10 mouse cellular contexts compared by ENCODE assay signal in the genomic region with DNA sequence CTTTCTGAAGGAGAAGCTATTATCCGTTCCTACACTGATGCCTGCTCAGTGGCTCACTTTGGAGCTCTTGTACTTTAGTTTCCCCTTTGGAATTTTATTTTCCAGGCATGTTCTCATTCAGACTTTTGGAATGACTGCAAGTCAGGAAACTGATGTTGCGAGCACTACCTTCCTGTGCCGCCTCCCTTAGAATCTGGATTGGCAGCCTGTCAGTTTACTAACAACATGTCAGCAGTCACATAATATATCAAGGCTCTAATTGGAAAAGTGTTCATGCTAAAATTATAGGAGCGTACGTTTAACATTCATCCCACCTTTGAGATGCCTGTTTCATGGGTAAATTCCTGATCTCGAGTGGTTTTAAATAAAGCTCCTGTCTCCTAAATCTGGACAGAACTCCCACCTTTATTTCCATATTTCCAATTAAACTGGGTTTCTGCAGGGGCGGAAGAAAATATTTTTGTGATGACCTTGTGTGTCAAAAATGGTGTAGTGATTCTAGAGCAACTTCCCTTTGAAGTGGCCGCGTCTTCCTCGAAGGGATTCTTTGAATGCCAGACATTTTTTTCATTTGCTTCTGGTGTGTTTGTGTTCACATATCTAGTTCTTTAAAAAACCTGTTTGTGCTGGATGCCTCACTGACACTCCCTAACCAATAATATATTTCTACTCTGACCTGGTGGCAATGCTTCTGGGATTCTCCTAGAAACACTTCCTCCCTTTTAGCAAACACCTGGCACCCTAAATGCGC. TPM values are rescaled to one million over a fixed set of nuclear protein-coding genes. Genes with fewer than 3 reads are reported as not detected.
DNase-seq lines count a peak whose midpoint lies in the region; ATAC-seq and TF ChIP-seq lines count a peak whose summit lies in the region.
"Had no signal": no experiment of that assay in that cellular context is flagged by ENCODE, and none has a peak within 500 bp of the region (broad histone marks: within the 10 kb centered on the region; RNA-seq: fewer than 3 reads in every experiment).

No protein-coding gene starts in this region.

- no peak overlapping the region for H3K27ac ChIP-seq in forebrain, embryonic 16.5 days (ENCODE audit: low read length)
- H3K27ac ChIP-seq in forebrain, embryonic 15.5 days (replicated peaks): no peak overlapping the region
- no peak overlapping the region for H3K27ac ChIP-seq in midbrain, embryonic 16.5 days (ENCODE audit: low read length)
- H3K27ac ChIP-seq in midbrain, embryonic 10.5 days (replicated peaks): no peak overlapping the region
- no peak overlapping the region for H3K27ac ChIP-seq in limb, embryonic 14.5 days (replicated peaks; ENCODE audit: low read depth, low read length)
- no peak overlapping the region; the same call in 1 of the 2 replicates for H3K27ac ChIP-seq in stomach, embryonic 16.5 days (ENCODE audit: low read length)

- DNase-seq in midbrain, embryonic 10.5 days (ENCODE audit: low spot score): no peak
- DNase-seq in limb, embryonic 14.5 days (ENCODE audit: low spot score): peak; percentile 64
- DNase-seq in ovary, postnatal 10 days (ENCODE audit: low spot score): no peak
- DNase-seq: thymus, adult 18-20 months had no signal

- ATAC-seq in forebrain, embryonic 16.5 days: no peak
- no peak for ATAC-seq in forebrain, embryonic 15.5 days (replicated peaks)
- no peak for ATAC-seq in midbrain, embryonic 16.5 days
- no peak for ATAC-seq in limb, embryonic 14.5 days (ENCODE audit: low FRiP score, low read depth)
- ATAC-seq in stomach, embryonic 16.5 days (ENCODE audit: insufficient read depth, low FRiP score): no peak
- ATAC-seq in megakaryocyte-erythroid progenitor cell, adult 5-6 weeks (replicated peaks; ENCODE audit: low FRiP score, low TSS enrichment, poor library complexity, severe bottlenecking): no peak

- TF ChIP-seq POLR2A in limb, embryonic 14.5 days (IDR thresholded peaks at IDR 0.05; ENCODE audit: borderline replicate concordance, extremely low read depth, insufficient read depth, insufficient read length): no peak

- no peaks in the 10 kb centered on the region for H3K36me3 ChIP-seq in forebrain, embryonic 16.5 days (ENCODE audit: control insufficient read depth, insufficient read depth)
- H3K36me3 ChIP-seq in forebrain, embryonic 15.5 days: no peaks in the 10 kb centered on the region
- no peaks in the 10 kb centered on the region for H3K36me3 ChIP-seq in midbrain, embryonic 16.5 days (ENCODE audit: control insufficient read depth, insufficient read depth, low read length)
- H3K36me3 ChIP-seq in midbrain, embryonic 10.5 days: no peaks in the 10 kb centered on the region
- H3K36me3 ChIP-seq in limb, embryonic 14.5 days (ENCODE audit: control insufficient read depth, insufficient read depth, low read length): no peaks in the 10 kb centered on the region
- no peaks in the 10 kb centered on the region for H3K36me3 ChIP-seq in stomach, embryonic 16.5 days (ENCODE audit: control insufficient read depth, insufficient read depth, low read length)

- 63% methylated on average over 11 of the region's 11 CpGs for WGBS in forebrain, embryonic 16.5 days
- WGBS in forebrain, embryonic 15.5 days: 63% methylated on average over 11 of the region's 11 CpGs
- 64% methylated on average over 11 of the region's 11 CpGs for WGBS in midbrain, embryonic 16.5 days
- 77% methylated on average over 11 of the region's 11 CpGs for WGBS in midbrain, embryonic 10.5 days
- 17% methylated on average over 11 of the region's 11 CpGs for WGBS in limb, embryonic 14.5 days
- WGBS in stomach, embryonic 16.5 days: 37% methylated on average over 11 of the region's 11 CpGs

- H3K9me3 ChIP-seq in forebrain, embryonic 16.5 days (ENCODE audit: control insufficient read depth, low read length): no peaks in the 10 kb centered on the region
- no peaks in the 10 kb centered on the region for H3K9me3 ChIP-seq in forebrain, embryonic 15.5 days
- no peaks in the 10 kb centered on the region for H3K9me3 ChIP-seq in midbrain, embryonic 16.5 days (replicated peaks; ENCODE audit: control insufficient read depth, low read length, poor library complexity, severe bottlenecking)
- no peaks in the 10 kb centered on the region for H3K9me3 ChIP-seq in midbrain, embryonic 10.5 days (replicated peaks)
- H3K9me3 ChIP-seq in limb, embryonic 14.5 days (ENCODE audit: control insufficient read depth, low read length): no peaks in the 10 kb centered on the region
- no peaks in the 10 kb centered on the region for H3K9me3 ChIP-seq in stomach, embryonic 16.5 days (replicated peaks; ENCODE audit: control insufficient read depth, low read length)

- H3K4me2 ChIP-seq in forebrain, embryonic 16.5 days (ENCODE audit: low read length): peak overlapping the region; percentile 1; the same call in 1 of the 2 replicates
- no peak overlapping the region for H3K4me2 ChIP-seq in forebrain, embryonic 15.5 days (replicated peaks)
- peak overlapping the region; percentile 36 for H3K4me2 ChIP-seq in midbrain, embryonic 16.5 days (ENCODE audit: low read length)
- H3K4me2 ChIP-seq in limb, embryonic 14.5 days (replicated peaks; ENCODE audit: low read depth, low read length, severe bottlenecking): peak overlapping the region; percentile 38
- H3K4me2 ChIP-seq in stomach, embryonic 16.5 days (ENCODE audit: low read depth, low read length): peak overlapping the region; percentile 43

- H3K4me3 ChIP-seq in forebrain, embryonic 16.5 days (replicated peaks; ENCODE audit: low read length): no peak overlapping the region
- H3K4me3 ChIP-seq in forebrain, embryonic 15.5 days: no peak overlapping the region
- no peak overlapping the region for H3K4me3 ChIP-seq in midbrain, embryonic 16.5 days (ENCODE audit: low read depth, low read length)
- H3K4me3 ChIP-seq in midbrain, embryonic 10.5 days: no peak overlapping the region
- H3K4me3 ChIP-seq in limb, embryonic 14.5 days (replicated peaks; ENCODE audit: low read length): peak overlapping the region; percentile 13; the same call in 1 of the 2 replicates
- peak overlapping the region; percentile 28 for H3K4me3 ChIP-seq in stomach, embryonic 16.5 days (replicated peaks; ENCODE audit: low read length)

- H3K4me1 ChIP-seq in forebrain, embryonic 16.5 days (replicated peaks; ENCODE audit: control insufficient read depth, insufficient read depth, low read length): peaks cover 15% of the 10 kb centered on the region
- H3K4me1 ChIP-seq in forebrain, embryonic 15.5 days: peaks cover 33% of the 10 kb centered on the region
- peaks cover 26% of the 10 kb centered on the region for H3K4me1 ChIP-seq in midbrain, embryonic 16.5 days (ENCODE audit: control insufficient read depth, insufficient read depth, low read length)
- peaks cover 34% of the 10 kb centered on the region for H3K4me1 ChIP-seq in midbrain, embryonic 10.5 days
- H3K4me1 ChIP-seq in limb, embryonic 14.5 days (ENCODE audit: control insufficient read depth, insufficient read depth, low read length): peaks cover 10% of the 10 kb centered on the region; the same call in 1 of the 2 replicates
- H3K4me1 ChIP-seq in stomach, embryonic 16.5 days (ENCODE audit: control insufficient read depth, insufficient read depth, low read length): peaks cover 17% of the 10 kb centered on the region

- no peaks in the 10 kb centered on the region for H3K27me3 ChIP-seq in forebrain, embryonic 16.5 days (replicated peaks; ENCODE audit: control insufficient read depth, insufficient read depth, low read length)
- H3K27me3 ChIP-seq in forebrain, embryonic 15.5 days: no peaks in the 10 kb centered on the region
- no peaks in the 10 kb centered on the region for H3K27me3 ChIP-seq in midbrain, embryonic 16.5 days (ENCODE audit: control insufficient read depth, insufficient read depth, low read depth, low read length)
- H3K27me3 ChIP-seq in midbrain, embryonic 10.5 days (ENCODE audit: low read depth, poor library complexity, severe bottlenecking): no peaks in the 10 kb centered on the region
- no peaks in the 10 kb centered on the region for H3K27me3 ChIP-seq in limb, embryonic 14.5 days (ENCODE audit: control insufficient read depth, insufficient read depth, low read length)
- H3K27me3 ChIP-seq in stomach, embryonic 16.5 days (ENCODE audit: control insufficient read depth, insufficient read depth, low read length): no peaks in the 10 kb centered on the region
- H3K27me3 ChIP-seq: CH12.LX had no signal

- H3K9ac ChIP-seq in forebrain, embryonic 16.5 days (replicated peaks; ENCODE audit: low read depth, low read length): no peak overlapping the region
- no peak overlapping the region for H3K9ac ChIP-seq in forebrain, embryonic 15.5 days (replicated peaks)
- no peak overlapping the region for H3K9ac ChIP-seq in midbrain, embryonic 16.5 days (ENCODE audit: low read depth, low read length)
- H3K9ac ChIP-seq in limb, embryonic 14.5 days (ENCODE audit: low read depth, low read length, severe bottlenecking): no peak overlapping the region
- H3K9ac ChIP-seq in stomach, embryonic 16.5 days (ENCODE audit: low read length): no peak overlapping the region

RNA-seq across cellular contexts. Expression of gene Dock4, which starts 26.1 kb away (rescaled TPM):
- 24.4 and 41.6 TPM in 2 replicates for polyA plus RNA-seq in forebrain, embryonic 16.5 days (2015; fragmentation: Nextera tagmentation; extraction: Ambion mirVana)
- polyA plus RNA-seq in forebrain, embryonic 15.5 days (2015; fragmentation: Nextera tagmentation; extraction: Ambion mirVana): 30.1 and 31.9 TPM in 2 replicates
- 34.8 and 38.7 TPM in 2 replicates for polyA plus RNA-seq in midbrain, embryonic 16.5 days (2015; fragmentation: Nextera tagmentation; extraction: Ambion mirVana)
- 14.0 and 16.8 TPM in 2 replicates for polyA plus RNA-seq in midbrain, embryonic 10.5 days (2016; fragmentation: Nextera tagmentation; extraction: Ambion mirVana)
- 7.7 and 9.0 TPM in 2 replicates for polyA plus RNA-seq in limb, embryonic 14.5 days (2012; rRNA removed)
- 12.2 and 15.0 TPM in 2 replicates for polyA plus RNA-seq in limb, embryonic 14.5 days (2014; fragmentation: Nextera tagmentation; extraction: Ambion mirVana)
- polyA plus RNA-seq in stomach, embryonic 16.5 days (2015; fragmentation: Nextera tagmentation; extraction: Ambion mirVana): 6.7 and 8.7 TPM in 2 replicates
- 0.15 TPM in 1 of 2 replicates, not detected in the other for total RNA-seq in megakaryocyte-erythroid progenitor cell, adult 5-6 weeks (2014; fragmentation: Nextera tagmentation)
- total RNA-seq in megakaryocyte-erythroid progenitor cell, adult 5-6 weeks (2017): 0.38 TPM in 1 of 2 replicates, not detected in the other

RNA-seq across cellular contexts. Expression of gene Zfp277, which starts 26.1 kb away (rescaled TPM):
- 30.5 and 33.4 TPM in 2 replicates for polyA plus RNA-seq in forebrain, embryonic 16.5 days (2015; fragmentation: Nextera tagmentation; extraction: Ambion mirVana)
- polyA plus RNA-seq in forebrain, embryonic 15.5 days (2015; fragmentation: Nextera tagmentation; extraction: Ambion mirVana): 26.9 and 27.5 TPM in 2 replicates
- polyA plus RNA-seq in midbrain, embryonic 16.5 days (2015; fragmentation: Nextera tagmentation; extraction: Ambion mirVana): 30.1 TPM in 2 replicates
- polyA plus RNA-seq in midbrain, embryonic 10.5 days (2016; fragmentation: Nextera tagmentation; extraction: Ambion mirVana): 38.3 and 39.6 TPM in 2 replicates
- 18.3 and 22.0 TPM in 2 replicates for polyA plus RNA-seq in limb, embryonic 14.5 days (2012; rRNA removed)
- 40.7 and 41.9 TPM in 2 replicates for polyA plus RNA-seq in limb, embryonic 14.5 days (2014; fragmentation: Nextera tagmentation; extraction: Ambion mirVana)
- 28.7 and 30.9 TPM in 2 replicates for polyA plus RNA-seq in stomach, embryonic 16.5 days (2015; fragmentation: Nextera tagmentation; extraction: Ambion mirVana)
- 16.7 and 17.5 TPM in 2 replicates for total RNA-seq in megakaryocyte-erythroid progenitor cell, adult 5-6 weeks (2014; fragmentation: Nextera tagmentation)
- total RNA-seq in megakaryocyte-erythroid progenitor cell, adult 5-6 weeks (2017): 25.5 and 34.8 TPM in 2 replicates

Comparison
In these comparisons a context has a peak if more than half of its experiments do, and no peak if none do; other contexts are left out.
1. H3K4me3 ChIP-seq: peak in limb, embryonic 14.5 days (single experiment) and stomach, embryonic 16.5 days (single experiment); none in forebrain, embryonic 16.5 days (single experiment), forebrain, embryonic 15.5 days (single experiment), midbrain, embryonic 16.5 days (single experiment) and midbrain, embryonic 10.5 days (single experiment).